Mouse (Mus musculus) cerebellum, adult 9-10 months (tissue): ENCODE results near the gene Gm17334.
"Not testable (repeated sequence)": the region's sequence is repeated elsewhere in the genome, so short reads cannot be mapped to it uniquely, and the experiment has no call there.

Experiments used
- DNase-seq: peaks from one replicate; pipeline ENCODE4 v3.0.0; 2022

Gm17334 gene

DNA sequence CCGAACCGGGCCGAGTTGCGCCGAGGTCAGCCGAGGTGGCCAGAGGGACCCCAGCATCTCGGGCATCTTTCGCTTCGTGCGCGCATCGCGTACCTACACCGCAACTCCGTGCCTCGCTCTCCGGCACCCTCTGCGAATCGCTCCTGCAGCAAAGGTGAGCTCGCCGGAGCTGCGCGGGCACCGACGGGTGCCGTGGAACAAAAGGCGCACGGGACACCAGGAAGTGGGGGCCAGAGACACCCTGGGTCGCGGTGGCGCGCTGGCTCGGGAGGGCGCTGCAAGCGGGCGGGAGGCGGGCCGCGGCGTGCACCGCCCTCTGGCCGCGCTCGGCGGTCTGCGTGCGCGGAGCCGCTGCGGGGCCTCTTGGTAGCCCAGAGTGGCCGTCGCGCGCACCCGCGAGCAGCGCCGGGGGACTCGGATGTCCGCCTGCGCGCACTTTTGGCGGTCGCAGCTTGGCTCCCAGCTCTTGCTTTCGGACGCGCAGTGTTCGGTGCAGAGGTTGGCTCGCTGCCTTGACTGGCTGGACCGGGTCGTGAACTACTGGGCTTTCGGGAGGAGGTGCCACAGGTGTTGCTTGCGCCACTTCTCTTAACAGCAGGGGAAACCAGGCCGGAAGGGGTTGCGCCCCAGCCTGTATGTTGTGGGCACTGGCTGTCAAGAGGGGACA lies 2.7 kb downstream of the Gm17334 start:
- DNase-seq, result peak; percentile 39

DNA sequence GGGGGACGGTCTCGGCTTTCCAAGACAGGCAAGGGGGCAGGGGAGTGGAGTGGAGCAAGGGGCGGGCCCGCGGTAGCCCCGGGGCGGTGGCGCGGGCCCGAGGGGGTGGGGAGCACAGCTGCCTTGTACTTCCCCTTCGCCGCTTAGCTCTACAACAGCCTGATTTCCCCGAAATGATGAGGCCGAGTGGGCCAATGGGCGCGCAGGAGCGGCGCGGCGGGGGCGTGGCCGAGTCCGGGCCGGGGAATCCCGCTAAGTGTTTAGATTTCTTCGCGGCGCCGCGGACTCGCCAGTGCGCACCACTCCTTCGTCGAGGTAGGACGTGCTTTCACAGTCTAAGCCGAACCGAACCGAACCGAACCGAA lies 3.2 kb downstream of the Gm17334 start, which contains the start of gene Irf1:
Irf1 (plus strand) TSS at position 255 of the 365 bp plus-strand sequence.
- DNase-seq, result peak; percentile 65

DNA sequence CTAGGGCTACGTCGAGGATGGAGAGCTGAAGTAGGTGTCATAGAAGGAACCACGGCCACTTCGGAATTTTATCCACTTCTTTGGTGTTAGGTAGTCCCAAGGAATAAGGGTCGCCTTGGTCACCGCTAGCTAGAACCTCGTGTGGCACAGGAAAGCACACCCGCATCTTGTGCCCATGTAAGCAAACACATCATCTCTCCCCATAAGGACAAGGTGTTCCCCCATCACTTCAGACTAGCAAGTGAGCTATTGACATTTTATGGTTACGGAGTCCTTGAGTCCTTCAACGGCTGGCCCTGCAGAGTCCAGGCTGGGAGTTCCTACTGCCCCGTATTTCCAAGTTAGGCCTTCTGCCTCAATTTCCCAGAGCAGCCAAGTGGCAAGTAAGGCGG lies 3.8 kb downstream of the Gm17334 start:
- DNase-seq, result no peak

DNA sequence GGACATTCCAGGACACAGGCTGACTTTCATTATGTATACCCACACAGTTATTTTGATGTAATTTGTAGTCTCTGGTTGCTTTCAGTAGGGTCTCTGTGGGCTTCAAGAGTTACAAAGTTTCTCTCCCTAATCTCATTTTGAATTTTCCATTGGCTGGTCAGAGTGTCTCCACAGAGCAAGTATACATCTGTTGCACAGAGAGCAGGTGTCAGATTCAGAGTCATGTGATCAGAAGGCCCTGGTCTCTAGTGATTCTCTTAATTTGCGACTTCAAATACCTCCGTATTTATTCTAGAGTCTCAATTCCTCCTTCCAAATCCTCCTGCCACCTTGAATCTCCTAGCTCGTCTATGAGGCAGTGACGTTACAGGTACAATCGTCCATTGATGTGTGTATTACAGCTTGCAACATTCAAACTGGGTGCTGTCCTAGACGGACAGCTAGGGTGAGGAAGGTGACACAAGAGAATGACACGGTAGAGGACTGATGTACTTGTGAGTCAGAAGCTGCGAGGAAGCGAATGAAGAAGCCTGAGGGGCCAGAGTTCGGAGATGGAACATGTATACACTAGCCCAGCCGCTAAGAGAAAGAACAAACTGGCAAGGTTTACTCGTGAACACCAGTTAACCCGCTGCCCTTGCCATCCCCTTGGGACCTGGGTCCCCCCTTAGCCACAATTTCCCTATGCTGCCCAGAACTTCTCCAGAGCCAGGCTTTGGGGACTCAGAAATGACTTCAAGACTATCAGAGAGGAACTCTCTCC lies 4.4 kb downstream of the Gm17334 start:
- no peak for DNase-seq

DNA sequence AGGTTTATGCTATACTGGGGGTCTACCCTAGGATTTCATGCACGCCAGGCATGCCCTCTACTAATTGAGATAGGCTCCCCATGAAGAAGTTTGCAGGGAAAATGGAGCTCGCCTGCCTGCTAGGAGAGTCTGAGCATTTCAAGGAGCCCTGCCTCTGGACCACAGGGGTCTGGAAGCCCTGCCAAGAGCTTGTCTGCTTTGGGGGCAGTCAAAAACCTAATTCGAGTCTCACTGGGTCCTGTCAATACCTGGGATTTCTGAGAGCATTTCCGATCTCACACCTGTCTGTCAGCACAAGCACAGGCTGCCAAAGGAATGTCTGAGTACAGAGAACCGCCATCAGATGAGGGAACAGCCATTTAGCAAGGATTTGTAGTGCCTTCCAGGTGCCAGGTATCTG lies 8.4 kb downstream of the Gm17334 start:
- no peak for DNase-seq

DNA sequence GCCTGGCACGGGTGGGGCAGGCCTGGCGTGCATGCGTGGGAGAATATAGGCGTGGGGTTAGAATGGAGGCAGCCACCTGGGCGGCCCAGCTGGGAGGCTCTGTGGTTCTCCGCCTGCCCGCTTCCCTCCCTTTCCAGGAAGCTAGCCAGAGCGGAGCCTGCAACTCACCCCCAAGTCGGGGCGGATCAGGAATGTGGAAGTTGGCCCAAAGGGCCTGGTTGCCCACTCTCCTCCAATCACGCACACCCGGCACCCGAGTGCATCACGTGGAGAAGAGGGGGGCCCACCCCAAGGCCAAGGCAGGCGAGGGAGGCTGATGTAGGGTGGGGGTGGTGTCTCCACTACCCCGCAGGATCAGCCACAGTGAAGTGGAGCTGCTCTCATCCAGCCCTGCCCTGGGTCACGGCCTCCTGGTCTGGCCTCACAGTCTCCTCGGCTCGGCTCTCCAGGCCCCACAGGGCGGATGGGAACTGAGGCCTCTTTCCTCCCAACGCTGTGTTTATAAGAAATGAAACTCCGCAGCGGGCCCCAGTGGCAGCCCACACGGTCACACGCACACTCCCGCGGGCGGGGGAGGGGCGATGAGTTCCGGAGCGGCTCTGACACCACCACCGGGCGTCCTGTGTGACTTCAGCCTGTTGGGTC lies 9.4 kb downstream of the Gm17334 start:
- peak; percentile 73 for DNase-seq

DNA sequence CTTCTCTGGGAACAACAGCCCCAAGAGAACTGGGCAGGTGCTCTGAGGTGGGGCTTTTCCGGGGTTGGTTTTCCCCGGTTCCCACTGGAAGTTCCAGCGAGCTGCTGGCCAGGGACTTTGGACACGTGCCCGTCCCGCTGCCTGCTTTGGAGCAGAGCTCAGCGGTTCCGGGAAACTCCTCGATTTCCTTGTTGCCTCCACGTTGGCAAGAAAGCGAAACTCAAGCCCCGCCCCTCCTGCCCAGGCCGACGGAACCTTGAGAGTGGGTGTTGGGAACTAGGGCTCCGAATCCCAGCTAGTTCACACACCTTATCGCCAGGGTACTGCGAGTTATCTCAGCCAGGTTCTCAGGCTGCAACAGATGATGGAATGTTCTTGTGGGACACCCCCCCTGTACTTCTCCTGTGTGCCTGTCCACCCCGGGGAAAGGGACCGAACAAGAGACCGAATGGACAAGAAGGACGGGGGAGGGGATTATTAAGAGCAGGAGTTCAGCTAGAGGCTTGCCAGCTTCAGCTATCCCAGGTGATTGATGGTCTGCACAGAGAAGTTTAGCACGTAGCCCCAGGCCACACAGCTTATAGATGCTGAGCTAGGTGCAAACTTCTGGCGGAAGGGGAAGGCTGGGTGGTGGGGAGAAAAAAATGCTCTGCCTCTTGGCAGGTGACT lies 10.0 kb downstream of the Gm17334 start:
- DNase-seq, result peak; percentile 55

DNA sequence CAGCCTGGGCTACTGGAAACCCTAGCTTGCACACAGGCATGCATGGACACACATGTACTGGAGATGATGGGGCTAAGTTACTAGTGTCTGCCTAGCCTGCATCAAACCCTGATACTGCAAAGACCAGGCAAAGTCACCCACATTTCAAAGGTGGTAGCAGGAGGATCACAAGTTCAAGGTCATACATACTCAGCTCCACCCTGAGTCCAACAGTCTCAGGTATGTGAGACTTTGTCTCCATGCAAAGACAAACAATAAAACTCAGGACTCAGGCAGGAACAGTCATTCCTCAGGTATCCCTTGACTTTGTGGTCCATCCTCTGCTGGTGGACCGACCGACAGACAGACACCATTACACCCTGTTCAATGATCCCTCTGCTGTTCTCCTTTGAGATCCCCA lies 10.6 kb downstream of the Gm17334 start:
- DNase-seq, result no peak

DNA sequence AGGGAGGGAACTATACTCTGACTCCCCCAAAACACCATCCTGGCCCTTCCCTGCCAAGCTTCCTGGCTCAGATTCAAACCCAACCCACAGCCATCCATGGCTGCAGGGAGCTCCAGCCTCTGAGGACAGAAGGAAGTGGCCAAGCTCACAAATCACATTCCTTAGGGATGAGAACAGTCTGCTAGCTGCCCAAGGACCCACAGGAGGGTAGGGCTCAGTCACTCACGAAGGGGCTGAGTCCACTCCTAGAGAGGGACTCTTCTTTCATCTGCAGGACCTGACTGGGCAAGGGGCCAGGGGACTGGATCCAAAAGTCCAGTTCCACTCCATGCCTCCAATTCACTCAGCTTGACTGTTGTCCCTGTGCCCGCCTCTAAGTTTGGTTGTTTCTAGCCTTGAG lies 11.2 kb downstream of the Gm17334 start:
- DNase-seq, result peak; percentile 41

DNA sequence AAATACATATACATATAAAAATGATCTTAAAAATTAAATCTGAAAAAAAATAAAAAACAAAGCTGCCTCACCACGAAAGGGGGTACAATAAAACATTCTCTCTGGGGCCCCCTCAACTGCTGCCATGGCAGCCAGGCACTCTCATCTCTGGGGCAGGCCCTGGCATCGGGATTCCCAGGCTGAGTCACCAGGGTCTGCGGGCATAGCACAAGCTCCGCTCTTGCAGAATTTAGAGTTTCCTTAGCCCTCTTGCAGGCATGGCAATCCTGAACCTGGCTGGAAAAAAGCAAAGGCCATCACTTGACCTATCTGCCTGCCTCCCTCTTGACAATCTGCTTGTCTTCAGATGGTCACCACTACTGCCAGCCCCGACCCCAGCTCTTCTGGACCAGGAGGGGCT lies 11.7 kb downstream of the Gm17334 start:
- DNase-seq, result no peak

DNA sequence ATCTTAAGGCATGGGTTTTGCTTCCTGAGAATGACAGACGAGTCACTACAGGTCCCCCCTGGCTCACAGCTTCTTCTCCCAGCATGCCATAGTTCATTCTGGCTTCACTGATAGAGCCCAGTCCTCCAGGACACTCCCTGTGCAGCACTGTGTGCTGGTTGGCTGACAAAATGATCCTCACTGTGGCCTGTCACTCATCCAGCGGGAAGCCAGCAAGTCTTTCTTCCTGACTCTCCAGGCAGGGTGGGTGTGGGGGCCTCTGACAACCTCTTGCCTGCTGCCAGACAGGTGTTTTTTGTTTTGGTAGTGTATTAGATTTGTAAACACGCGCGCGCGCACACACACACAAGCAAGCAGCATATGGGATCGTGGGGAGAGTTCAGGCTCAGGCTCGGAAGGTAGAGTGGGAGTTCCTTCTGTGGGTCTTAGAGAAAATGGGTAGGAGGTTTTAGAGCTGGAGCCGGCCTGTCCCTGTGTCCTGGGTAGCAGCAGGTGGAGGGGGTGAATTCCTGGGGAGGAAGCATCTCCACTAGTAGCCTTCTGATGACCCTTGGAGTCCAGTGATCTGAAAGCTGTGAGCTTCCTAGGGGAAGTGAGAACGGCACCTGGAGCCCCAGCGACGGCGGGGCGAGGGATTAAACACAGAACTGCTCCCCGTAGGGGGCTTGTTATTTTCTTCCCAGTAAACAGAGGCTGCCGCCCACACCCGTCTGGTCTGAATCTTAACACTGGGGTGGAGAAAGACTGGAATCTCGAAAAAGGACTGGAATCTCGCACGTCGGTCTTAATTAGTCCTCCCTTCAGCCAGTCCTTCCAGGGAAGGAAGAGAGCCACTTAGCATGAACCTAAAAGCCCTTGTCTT lies 13.2 kb downstream of the Gm17334 start:
- DNase-seq, result no peak

DNA sequence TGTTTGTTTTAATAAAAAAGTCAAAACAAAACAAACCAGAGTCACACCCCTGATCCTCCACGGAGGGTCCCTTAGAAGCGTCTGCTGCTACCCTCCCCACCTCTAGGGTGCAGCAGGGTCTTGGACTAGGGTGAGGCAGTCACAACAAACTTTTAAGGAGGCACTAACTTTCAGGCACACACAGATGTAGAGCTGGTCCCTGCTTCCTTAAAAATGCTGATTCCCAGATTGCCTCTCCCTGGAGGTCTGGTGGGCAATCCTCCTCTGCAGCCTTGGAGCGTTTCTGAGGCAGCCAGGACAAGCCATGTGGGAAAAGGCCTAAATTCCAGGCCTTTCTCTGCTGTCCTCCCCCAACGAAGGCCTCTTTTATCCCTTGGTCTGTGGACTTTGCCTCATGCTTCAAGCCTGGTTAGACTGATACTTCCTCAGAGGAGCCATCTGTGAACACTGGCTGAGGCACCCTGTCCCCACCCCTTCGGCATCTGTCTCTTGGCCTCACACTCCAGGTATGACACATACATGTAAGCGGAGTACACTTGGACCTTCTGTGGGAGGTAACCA lies 14.1 kb downstream of the Gm17334 start:
- no peak for DNase-seq

DNA sequence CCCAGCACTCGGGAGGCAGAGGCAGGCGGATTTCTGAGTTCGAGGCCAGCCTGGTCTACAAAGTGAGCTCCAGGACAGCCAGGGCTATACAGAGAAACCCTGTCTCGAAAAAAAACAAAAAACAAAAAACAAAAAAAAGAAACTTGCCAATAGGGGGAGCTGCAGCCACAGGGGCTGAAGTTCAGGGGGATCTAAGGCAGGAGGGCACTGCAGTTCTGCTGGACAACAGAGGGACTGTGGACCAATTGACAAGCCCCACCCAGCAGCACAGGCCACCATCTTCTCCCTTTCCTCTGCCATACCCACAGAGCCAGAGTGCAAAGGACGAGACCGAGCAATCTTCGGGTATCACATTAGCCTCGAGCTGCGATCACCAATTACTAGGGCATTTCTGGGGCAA lies 15.0 kb downstream of the Gm17334 start:
- DNase-seq, result not testable (repeated sequence)

DNA sequence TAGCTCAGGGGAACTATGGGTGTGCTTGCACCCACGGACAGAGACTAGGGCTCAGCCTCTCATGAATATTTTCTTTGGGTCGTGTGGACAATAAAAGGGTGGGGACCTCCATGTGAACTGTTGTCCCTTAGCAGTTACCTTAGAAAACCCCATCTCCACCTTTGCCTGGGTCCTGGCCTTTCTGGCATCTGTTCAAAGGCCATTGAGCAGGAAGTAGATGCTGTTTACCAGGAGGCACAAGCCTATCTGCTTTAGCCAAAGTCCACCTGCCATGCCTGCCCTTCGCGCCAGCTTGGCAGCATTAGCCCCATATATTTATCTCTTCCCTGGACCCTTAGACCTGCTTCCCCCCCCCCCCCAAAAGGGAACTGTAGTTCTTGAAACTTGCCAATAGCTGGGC lies 15.4 kb downstream of the Gm17334 start:
- no peak for DNase-seq

DNA sequence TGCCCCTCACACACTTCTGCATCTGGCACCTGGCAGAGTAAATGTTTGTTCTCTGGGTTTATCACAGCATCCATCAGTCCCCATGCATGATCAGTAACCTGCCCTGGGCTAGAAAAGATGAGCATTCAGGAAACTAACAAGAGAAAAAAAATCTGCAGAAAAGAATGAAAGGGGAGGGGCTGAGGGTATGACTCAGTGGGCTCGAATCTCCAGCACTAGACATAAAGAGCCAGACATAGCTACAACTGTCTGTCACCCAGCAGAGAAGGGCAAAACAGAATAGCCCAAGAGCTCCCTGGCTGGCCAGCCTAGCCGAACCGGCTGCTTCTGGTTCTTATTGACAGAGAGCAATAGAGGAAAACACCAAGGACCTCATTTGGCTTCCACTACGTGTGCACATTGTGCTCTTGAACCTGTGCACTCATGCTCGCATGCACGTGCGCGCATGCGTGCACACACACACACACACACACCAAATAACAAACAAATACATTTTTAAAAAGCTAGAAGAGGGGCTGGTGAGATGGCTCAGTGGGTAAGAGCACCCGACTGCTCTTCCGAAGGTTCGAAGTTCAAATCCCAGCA lies 17.9 kb downstream of the Gm17334 start:
- DNase-seq, result no peak

DNA sequence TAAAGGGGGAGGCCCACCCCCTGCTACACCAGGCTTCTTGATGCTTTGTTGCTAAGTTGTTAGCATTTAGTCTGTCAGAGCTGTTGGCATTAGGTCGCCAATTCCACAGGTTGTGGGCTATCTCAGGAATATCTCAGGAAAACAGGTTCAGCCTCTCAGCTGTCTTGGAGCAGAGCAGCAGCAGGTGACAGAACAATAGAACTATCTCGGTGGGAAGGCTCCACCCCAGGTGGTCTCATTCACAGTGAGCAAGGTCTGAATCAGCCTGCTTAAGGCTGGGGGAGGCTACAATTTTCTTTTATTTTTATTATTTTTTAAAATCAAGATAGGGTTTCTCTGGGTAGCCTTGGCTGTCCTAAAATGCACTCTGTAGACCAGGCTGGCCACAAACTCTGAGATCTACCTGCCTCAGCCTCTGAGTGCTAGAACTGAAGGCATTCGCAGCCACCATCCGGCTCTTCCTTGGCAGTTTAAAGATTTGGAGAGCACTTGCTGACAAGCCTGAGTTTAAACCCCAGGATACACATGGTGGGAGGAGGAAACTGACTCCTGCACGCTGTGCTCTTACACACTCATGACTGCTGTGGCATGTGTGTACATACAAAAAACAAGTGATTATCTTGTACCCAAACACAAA lies 23.2 kb downstream of the Gm17334 start:
- no peak for DNase-seq

DNA sequence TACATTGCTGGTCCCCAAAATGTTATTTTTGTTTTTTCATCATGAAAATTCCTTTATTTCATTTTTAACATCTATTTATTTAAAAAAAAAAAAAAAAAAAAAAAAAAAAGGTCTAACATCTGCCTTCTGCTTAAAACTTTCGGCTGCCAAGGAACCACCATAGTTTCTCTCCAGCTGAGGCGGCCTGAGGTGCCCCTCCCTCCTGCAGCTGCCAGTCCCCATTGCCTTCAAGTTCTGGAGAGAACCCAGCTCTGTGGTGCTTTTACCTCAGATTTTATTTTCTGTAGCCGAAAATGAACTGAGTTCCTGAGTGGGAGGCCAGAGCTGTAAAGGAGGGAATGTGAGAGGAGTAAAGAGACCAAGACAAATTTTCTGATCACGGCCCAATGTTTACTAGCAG lies 23.7 kb downstream of the Gm17334 start:
- no peak for DNase-seq

DNA sequence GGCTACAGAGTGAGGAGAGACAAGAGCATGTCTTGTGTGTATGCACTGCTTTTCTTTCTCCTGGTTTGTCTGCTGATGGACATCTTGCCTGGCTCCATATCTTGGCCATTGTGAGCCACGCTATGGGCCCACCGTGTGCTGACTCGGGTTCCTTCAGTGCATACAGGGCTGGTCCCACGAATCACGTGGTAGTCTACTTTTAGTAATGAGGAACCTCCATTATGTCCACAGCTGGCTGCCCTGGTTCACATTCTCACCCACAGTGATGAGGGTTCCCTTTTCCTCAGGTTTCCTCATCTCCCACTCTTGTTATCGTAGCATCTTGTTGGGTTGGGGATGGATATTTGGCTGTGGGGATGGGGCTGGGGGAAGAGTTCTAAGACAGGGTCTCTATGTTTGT lies 24.4 kb downstream of the Gm17334 start:
- no peak for DNase-seq

DNA sequence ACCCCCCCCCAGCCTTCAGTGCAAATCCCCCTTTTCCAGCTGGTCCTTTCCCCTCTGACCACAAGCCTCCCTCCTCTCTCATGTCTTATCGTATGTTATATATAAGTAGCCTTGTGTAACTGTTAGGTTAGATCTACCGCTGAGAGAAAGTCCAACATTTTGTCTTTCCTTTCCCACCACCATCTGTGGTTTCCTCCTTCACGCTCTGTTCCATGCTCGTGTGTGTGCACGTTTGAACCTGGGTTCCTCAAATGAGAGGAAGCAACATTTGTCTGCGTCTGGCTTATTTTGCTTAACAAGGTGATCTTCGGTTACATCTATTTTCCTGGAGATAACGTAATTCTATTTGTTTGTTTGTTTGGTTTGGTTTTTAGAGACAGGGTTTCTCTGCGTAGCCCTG lies 25.0 kb downstream of the Gm17334 start:
- no peak for DNase-seq

DNA sequence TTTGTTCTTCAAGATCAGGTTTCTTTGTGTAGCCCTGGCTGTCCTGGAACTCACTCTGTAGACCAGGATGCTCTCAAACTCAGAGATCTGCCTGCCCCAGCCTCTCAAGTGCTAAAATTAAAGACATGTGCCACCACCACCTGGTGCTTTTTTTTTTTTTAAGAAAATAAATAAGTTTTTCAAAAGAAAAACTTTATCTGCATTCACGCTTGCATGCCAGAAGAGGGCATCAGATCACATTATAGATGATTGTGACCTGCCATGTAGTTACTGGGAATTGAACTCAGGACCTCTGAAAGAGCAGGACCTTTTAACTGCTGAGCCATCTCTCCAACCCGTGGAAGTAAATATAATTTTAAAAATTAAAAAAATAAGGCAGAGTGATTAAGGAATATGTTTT lies 27.7 kb downstream of the Gm17334 start:
- DNase-seq, result no peak

DNA sequence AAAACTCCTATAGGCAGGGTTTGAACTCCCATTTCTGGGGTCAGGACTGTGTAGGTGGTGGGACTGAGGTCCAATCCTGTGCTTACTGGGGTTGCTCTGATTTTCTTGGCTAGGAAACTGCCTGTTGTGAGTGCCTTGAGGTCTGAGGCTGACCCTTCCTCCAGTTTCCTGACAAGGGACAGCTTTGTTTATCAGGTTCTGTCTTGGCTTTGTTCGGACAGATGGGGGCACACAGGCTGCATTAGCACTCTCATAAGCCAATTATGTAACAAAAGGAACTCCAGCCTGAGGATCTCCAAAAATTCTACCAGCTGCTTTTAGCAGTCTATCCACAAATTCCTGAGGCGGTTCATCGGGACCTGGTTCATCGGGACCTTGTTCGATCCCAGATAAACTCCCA lies 30.6 kb downstream of the Gm17334 start:
- DNase-seq, result peak; percentile 33
